Mouse (Mus musculus) layer of hippocampus, postnatal 25 days (tissue): ENCODE measurements around the gene Atp6ap1. TPM values are rescaled to one million over a fixed set of nuclear protein-coding genes. Genes with fewer than 3 reads are reported as not detected.

Experiments
- DNase-seq, 2 experiments: peaks; one replicate each; pipeline ENCODE4 v3.0.0; 2022; ENCODE audit warnings: mixed read lengths in 2 of 2, low spot score in 1 of 2; ENCODE audit errors: extremely low spot score in 1 of 2
- microRNA-seq, 2 experiments: library from miRNA; unstranded; fragments of <30 nt; microRNA quantifications; one replicate each; pipeline ENCODE4 v1.2.0; 2021
- total RNA-seq, 2 experiments: library from RNA; stranded (reverse); gene quantifications; 2 replicates each; pipeline ENCODE4 v1.2.3; 2021

Atp6ap1 gene
- total RNA-seq, 2 experiments from 2014 or later, result 333 to 352 TPM

- DNase-seq, result no peak
Measured at GRCm38 (mm10) chrX:74298348-74298747, 1.5 kb downstream of the Atp6ap1 start.

DNA sequence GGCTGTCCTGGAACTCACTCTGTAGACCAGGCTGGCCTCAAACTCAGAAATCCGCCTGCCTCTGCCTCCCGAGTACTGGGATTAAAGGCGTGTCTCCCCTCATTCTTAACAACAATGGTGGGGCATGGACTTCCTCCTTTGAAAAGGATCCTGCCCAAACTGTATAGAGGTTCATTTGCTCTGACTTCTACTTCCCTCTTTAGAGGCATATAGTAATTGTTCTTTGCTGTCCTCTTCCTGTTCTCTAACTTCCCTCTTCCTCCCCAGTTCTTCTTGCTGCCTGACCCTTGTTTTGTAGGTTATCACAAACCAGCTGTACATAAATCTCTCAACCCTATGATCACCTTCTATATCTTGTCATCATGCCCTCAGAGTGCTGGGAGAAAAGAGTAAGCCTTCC lies 2.8 kb downstream of the Atp6ap1 start:
- DNase-seq, result no peak

DNA sequence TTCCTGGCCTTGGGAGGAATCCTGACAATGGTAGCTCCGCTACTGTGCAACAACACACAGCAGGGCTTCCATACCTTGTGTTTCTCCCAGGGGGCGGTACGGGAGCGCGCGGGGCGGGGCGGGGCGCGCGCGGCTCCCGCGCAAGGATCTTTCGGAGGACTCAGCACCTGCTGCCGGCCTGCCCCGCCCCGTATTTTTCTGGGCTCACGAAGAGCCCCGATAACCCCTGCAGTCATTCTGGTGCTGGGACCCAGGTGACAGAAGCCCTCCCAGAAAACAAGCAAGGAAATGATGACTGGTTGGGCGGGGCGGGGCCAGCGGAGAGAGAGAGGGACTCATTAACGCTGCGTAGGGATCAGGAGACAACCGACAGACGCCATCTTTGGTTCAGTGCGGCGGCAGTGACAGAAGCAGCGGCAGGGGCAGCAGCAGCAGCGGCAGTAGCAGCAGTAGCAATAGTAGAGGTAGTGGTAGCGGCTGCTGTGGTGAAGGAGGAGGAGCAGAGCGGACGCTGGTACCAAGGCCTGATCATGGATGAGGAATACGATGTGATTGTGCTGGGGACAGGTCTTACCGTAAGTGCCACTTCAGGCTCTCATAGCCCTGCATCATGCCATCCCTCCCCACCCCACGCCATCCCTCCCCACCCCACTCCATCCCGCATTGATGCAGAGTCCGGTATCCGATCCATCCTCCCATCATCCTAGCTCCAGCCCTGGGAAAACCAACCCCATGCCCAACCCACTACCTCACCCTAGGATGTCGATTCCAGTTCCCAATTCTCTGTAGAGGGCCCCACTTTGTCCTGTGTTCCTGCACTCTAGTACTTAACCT lies 8.2 kb downstream of the Atp6ap1 start, which contains the start of gene Gdi1:
TSS of gene Gdi1 (plus strand) at position 132 of the 834 bp plus-strand sequence.
- peak; percentile 58 to 65 for DNase-seq

- DNase-seq, result peak; percentile 64 to 76
Measured at GRCm38 (mm10) chrX:74312540-74313464, 15.9 kb downstream of the Atp6ap1 start, which contains the start of gene Fam50a. Gene Fam50a, plus strand, starts transcription at chrX:74313033.

DNA sequence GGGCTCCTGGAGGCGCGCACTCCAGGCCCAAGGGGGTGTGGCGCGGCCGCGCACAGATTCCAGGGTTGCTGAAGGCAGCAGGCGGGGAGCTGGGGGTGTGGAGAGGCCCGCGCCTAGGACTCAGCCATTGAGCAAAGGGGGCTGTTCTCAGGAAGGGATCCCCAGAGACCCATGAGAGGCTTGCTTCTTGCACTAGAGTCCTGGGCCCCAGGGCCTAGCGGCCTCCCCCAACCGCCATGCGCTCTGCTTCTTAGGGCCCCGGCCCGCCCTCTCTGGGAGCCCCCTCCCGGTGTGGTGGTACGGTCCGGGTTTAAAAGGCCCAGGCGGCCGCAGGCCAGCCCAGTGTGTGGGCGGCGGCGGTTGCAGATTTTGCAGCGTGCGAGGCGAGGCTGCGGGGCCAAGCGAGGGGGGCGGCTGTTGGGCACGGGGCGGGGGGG lies 31.8 kb downstream of the Atp6ap1 start, which contains the start of gene Plxna3:
TSS of gene Plxna3 (plus strand) at position 342 of the 437 bp plus-strand sequence.
- peak; percentile 47 to 53 for DNase-seq

- no peak for DNase-seq
Measured at GRCm38 (mm10) chrX:74329215-74329671, 32.3 kb downstream of the Atp6ap1 start.

GRCm38 (mm10) chrX:74330166-74330930 lies 33.5 kb downstream of the Atp6ap1 start:
- no peak for DNase-seq

- no peak for DNase-seq
Measured at GRCm38 (mm10) chrX:74352645-74353466, 56.0 kb downstream of the Atp6ap1 start.

- DNase-seq, result peak; percentile 56 to 70
Measured at GRCm38 (mm10) chrX:74353467-74353770, 56.5 kb downstream of the Atp6ap1 start, which contains the start of gene Lage3. Gene Lage3, minus strand, starts transcription at chrX:74353618.

Small RNA genes within 50 kb of the gene (microRNA-seq; reads per million reads assigned to microRNA genes)
- gene Mir7091, result 0 reads per million in 2 experiments
- gene Mir7092, result 0 to 0.20 reads per million in 2 experiments

Other genes starting within 250 kb of the Atp6ap1 start
- under 1 TPM in 1 of 2 experiments, not detected in 1; 0.62 TPM for gene Opn1mw, start 169.6 kb upstream of the Atp6ap1 start, total RNA-seq
- 10 to 100 TPM; 75.6 to 88.8 TPM for gene Mecp2, start 161.7 kb upstream of the Atp6ap1 start, total RNA-seq
- gene Tex28, start 129.3 kb upstream of the Atp6ap1 start, total RNA-seq, result not detected
- gene Tktl1, start 119.8 kb upstream of the Atp6ap1 start, total RNA-seq, result under 1 TPM in 1 of 2 experiments, not detected in 1; 0.10 TPM
- 100 to 1,000 TPM in 1 of 2 experiments, 10 to 100 TPM in 1; 82.6 to 124 TPM for gene Flna, start 47.3 kb upstream of the Atp6ap1 start, total RNA-seq
- gene Emd, start 42.4 kb upstream of the Atp6ap1 start, total RNA-seq, result 10 to 100 TPM; 35.1 to 36.5 TPM
- gene Rpl10, start 26.3 kb upstream of the Atp6ap1 start, total RNA-seq, result 100 to 1,000 TPM; 171 TPM
- gene Taz, start 15.2 kb upstream of the Atp6ap1 start, total RNA-seq, result 10 to 100 TPM; 48.8 to 64.9 TPM
- 1 to 10 TPM; 1.8 to 2.6 TPM for gene Dnase1l1, start 14.8 kb upstream of the Atp6ap1 start, total RNA-seq
- 100 to 1,000 TPM; 631 to 685 TPM for gene Gdi1, start 7.9 kb downstream of the Atp6ap1 start, total RNA-seq
- gene Fam50a, start 15.9 kb downstream of the Atp6ap1 start, total RNA-seq, result 10 to 100 TPM; 27.2 to 32.3 TPM
- gene Plxna3, start 32.0 kb downstream of the Atp6ap1 start, total RNA-seq, result 10 to 100 TPM; 23.9 to 40.3 TPM
- 10 to 100 TPM; 26.9 to 31.2 TPM for gene Lage3, start 56.5 kb downstream of the Atp6ap1 start, total RNA-seq
- gene Ubl4a, start 76.1 kb downstream of the Atp6ap1 start, total RNA-seq, result 10 to 100 TPM; 70.0 to 73.0 TPM
- 1 to 10 TPM; 3.0 to 3.5 TPM for gene Slc10a3, start 76.3 kb downstream of the Atp6ap1 start, total RNA-seq
- 10 to 100 TPM; 17.8 to 24.9 TPM for gene Fam3a, start 96.2 kb downstream of the Atp6ap1 start, total RNA-seq
- 10 to 100 TPM; 51.0 to 56.3 TPM for gene Ikbkg, start 96.2 kb downstream of the Atp6ap1 start, total RNA-seq
- 10 to 100 TPM; 24.9 to 27.7 TPM for gene G6pdx, start 132.1 kb downstream of the Atp6ap1 start, total RNA-seq
- gene Gm6880, start 184.3 kb downstream of the Atp6ap1 start, total RNA-seq, result not detected